Mouse (Mus musculus) A20 (cell line): ENCODE measurements at regions not wholly inside any gene's neighbourhood (a gene's known extent, or its start where the extent isn't known, plus 50 kb on each side); places are given as distances from the start of the nearest gene placed in this dataset.

Source experiments
- DNase-seq: peaks from one replicate; pipeline ENCODE4 v3.0.0-alpha.2; 2011; ENCODE audit warnings: low read depth, low spot score

DNA sequence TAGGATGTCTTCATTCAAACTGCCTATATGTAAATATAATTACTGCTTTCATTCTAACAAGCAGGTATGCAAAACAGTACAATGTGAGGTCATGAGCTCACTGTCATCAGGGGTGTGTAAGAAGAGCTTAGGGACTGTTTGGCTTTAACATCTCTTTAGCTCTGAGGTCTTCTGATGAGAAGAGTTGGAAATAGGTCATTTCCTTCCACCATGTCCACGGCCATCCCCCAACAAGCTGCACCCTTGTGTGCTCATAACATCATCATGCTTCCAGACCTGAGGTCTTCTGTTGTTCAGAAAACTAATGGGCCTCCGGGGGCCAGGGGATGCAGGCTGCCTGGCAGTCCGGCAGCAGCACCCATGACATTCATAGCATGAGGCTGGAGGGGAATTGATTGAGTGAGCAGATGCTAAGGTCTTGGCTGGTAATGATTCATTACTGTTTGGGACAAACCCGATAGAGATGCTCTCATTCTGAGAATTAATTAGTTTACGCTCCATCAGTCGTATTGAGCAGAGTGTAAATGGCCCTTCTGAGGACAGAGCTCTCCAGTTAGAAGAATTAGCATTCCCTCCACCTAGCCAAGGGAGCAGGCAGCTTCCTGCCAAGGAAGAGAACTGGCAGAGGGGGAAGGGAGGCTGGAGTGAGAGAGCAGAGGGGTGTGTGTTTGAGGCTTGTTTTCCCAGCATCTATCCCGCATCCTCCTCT, 64.0 kb downstream of the Rps24 start:
- DNase-seq: no peak

- DNase-seq: no peak
Measured at GRCm38 (mm10) chr14:24551472-24551783, 64.5 kb downstream of the Rps24 start.

GRCm38 (mm10) chr14:24564801-24565624, 78.1 kb downstream of the Rps24 start:
- DNase-seq: no peak

DNA sequence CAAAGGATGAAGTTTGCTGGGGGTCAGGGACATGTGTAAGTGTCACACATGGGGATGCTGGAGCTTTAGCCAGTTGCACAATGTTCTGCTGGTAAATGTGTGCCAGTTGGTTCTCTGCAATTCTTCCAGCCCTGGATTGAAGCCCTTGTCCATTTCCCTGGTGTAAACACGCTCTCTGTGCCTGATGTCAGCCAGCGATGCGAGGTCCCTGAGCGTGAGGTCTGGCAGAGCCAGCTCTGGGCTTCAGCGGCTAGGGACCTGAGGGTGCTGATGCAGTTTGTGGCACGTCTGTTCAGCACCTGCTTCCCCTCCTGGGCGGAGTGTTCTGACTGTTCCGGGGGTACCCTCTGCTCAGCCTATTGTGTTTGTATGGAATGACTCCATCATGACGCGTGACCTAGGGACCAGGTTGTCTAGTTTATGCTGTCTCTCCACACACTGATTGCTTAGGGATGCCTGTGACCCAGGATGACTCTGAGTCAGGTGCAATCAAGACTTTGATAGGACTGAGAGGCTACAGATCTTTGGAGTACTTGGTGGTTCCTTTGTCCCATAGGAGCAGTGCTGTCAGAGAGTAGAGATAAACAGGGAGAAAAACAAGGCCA, 78.9 kb downstream of the Rps24 start:
- no peak for DNase-seq

DNA sequence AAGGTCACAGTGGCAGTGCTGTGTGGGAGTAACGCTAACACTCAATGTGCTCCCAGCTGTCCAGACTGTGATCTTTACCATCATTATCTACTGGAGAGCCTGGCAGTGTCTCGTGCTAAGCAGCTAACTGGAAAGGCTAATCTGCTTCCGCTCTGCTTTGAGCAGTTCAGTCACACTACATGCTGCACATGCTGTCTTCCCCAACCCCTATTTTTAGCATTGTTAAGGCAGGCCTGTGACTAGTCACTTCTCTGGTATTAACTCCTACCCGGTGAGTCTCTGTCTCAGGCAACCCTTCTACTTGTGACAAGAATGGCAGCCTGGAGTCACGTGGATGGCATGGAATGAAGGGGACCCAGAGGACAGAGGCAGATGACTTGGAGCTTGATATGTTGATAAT, 88.2 kb downstream of the Rps24 start:
- DNase-seq: no peak

DNA sequence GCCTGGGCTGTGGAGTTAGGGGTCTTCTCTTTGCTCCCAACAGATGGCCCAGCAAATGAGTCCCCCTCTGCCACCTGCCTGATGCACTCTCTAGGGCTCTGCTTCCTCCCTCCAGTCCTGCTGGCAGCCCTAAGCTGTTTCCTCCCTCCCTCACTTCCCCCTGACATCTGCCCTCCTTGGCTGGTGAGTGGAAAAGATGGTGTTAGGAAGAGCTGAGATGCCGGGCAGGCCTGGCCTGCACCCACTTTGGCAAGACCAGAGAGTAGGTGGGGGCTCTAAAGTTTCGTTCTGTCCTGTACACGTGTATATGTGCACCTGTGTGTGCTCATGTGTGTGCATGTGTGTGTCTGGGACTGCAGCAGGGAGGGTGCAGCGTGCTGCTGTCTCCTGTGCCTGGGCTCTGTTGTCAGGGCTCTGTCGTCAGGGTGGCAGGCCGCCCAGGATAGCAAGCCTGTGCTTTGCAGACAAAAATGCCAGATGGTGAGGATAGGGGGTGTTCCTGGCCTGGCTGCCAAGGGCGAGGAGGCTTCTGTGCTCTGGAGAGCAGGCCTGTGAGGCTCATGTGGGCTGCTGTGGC, 91.7 kb downstream of the Rps24 start:
- no peak for DNase-seq

DNA sequence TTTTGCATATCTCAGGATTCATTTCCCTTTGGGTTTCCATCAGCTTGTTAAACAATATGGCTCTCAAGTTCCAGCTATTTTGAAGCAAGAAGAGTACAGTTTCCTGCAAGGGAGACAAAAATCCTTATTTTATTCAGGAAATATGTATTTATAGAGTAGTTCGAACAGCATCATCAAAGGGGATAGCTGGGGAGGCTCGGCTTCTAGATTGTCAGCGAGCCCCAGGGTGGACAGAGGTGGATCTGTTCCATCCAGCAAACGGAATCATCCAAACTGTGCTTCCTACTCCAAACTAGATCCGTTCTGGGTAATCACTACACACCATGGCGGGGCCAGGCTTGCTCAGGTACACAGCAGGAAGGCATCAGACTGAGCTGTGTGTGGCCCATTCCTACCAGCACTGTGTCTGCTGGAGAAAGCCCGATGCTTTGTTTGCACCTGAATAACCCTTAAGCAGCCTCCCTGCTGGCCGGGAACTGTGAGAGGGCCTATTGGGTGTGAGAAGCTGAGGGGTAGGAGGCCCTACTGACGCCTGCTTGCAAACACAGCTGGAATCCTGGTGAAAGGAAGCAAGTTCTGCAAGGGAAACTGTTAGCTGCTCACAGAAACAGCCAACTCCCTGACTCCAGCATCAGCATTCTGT, 92.3 kb downstream of the Rps24 start:
- DNase-seq: no peak

DNA sequence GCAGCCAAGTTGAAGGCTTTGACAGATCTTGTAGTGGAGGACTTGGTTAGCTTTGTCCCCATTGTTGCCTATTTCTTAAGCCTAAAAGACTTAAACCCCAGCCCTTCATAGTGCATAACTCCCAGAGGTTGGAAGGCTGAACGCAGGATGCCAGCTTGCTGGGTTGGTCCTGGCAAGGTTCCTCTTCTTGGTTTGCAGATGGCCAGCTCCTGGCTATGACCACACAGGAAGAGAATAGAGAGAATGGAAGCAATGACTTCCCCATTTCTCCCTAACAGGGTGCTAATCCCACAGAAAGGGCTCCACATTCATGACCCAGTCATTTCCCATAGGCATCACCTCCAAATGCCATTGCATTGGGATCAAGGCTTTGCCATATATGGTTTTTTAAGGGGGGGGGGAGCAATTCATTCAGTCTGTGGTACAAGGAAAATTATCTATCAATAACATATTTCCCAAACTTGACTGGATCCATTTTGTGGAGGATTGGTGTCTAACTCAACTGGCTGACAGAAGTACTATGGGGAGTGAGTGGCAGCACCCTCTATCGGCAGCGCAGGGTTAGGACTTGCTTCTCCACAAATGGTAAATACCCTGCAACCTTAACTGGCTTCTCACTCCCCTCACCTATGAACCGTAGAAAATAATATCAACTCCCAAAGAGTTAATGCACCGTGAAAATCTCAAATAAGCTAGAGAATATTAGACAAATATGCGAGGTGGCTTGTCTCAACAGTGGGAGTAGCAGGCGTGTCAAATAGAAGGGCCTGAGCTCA, 99.4 kb downstream of the Rps24 start:
- peak; percentile 10 for DNase-seq

GRCm38 (mm10) chr14:24586982-24587672, 100.2 kb downstream of the Rps24 start:
- DNase-seq: no peak

- DNase-seq: no peak
Measured at GRCm38 (mm10) chr14:24588041-24588440, 101.1 kb downstream of the Rps24 start.

- no peak for DNase-seq
Measured at GRCm38 (mm10) chr14:24606444-24607173, 119.7 kb downstream of the Rps24 start.

DNA sequence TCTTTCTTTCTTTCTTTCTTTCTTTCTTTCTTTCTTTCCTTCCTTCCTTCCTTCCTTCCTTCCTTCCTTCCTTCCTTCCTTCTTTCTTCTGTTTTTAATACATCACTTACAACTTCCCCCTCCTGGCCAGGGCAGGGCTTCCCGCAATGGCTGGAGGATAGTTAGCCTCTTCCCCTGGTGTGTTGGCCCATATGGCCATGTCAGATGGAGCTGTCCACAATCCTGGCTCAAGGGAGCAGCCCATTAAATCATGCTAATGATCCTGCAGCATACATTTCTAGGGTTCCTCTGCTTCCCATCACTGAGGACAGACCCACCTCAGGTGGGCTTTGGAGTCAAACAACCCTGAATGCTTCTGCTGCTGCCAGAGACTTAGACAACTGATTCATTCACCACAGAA, 121.4 kb downstream of the Rps24 start:
- no peak for DNase-seq

DNA sequence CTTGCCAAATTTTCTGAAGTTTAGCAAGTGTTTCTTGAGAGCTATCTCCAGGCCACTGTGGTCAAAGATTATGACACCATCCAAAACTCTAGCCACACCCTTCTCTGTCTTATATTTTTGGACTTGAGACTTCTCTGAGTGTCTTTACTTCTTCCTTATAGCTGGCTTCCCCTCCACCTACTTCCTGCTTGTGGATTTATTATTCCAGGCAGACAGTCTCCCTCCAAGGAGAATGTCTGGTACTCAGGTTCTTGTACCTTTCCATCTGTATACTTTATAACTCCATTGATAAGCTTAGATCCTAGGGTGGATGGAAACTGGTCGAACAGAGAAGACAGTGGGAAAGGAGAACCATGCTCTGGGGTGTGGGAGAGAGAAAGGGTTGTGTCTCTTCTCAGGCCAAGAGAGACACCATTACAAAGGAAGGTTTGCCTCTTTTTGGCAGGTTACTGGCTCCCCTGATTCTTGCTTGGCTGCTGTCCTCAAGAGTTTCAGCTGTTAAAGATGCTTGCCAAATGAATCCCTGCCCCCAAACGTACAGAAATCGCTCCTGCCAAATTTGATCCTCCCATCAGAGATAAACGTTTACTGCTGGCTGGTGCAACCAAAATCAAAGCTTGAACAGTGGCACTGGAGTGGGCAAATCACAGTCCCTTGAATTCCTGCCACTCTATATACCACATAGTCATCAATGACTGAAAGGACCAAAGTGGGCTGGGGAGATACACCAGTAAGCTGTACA, 125.5 kb downstream of the Rps24 start:
- no peak for DNase-seq

- no peak for DNase-seq
Measured at GRCm38 (mm10) chr14:24615776-24616175, 128.9 kb downstream of the Rps24 start.

- no peak for DNase-seq
Measured at GRCm38 (mm10) chr14:24616306-24617125, 129.6 kb downstream of the Rps24 start.

DNA sequence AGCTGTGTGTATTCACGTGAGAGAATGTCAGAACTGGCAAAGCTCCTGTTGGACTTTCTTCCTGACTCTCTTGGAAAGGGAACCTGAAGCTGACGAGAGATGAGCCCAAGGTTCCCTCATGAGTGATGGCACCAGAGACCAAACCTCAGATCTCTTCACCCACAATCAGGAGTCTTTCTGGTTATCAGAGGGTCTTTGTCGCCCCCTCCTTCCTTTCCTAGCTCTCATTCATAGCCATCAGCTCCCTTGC, 130.1 kb downstream of the Rps24 start:
- no peak for DNase-seq

DNA sequence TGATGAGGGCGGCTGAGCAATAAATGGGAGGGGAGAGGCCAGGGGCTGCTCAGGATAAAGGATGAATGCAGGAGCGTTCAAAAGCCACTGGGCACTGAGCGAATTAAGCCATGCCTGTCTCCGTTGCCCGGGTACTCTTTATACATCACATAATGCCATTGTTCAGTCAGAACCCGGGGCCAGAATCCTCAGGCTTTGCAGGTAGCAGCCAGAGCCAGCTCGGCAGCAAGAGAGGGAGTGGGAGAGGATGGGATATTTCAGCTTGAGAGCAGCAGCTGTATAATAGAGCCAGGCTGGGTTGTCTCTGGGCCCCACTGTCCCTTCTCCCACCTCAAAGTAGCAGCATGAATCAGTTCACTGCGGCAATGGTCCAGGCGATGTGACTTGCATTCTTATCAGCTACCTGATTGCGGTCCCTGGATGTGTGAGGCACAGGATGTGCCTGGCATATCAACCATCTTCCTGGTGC, 130.5 kb downstream of the Rps24 start:
- DNase-seq: no peak

- DNase-seq: no peak
Measured at GRCm38 (mm10) chr14:24618226-24619038, 131.5 kb downstream of the Rps24 start.
